Mouse (Mus musculus) cerebellum, postnatal 25 days (tissue): ENCODE measurements around the gene A030003K21Rik.
A peak's percentile ranks its signal among the peaks of the same experiment; 100 is the strongest.
"Not testable (repeated sequence)": the region's sequence is repeated elsewhere in the genome, so short reads cannot be mapped to it uniquely, and the experiment has no call there.

Experiments used
- DNase-seq, 2 experiments: peaks; one replicate each; pipeline ENCODE4 v3.0.0; 2021; ENCODE audit warnings: mixed read lengths in 2 of 2

The A030003K21Rik gene

DNA sequence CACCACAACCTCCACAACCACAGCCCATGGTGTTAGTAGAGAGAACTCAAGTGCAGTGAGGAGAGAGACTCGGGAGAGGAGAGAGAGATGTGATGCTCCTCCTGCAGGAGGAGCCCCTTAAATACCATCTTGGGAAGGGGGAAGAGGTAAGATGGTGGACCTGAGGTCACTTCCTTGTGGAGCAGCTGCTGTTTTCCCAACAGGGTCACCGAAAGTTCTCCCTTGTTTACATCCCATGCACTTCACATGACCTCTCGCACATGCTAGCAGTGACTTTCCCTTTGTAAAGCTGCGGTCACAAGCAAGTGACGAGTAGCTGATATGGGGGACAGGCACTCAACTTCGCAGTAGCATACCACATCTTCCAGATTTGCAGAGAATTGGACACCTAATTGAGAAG, at the start of gene A030003K21Rik:
A030003K21Rik (minus strand) TSS at position 94 of the 400 bp plus-strand sequence.
- not testable (repeated sequence) for DNase-seq

GRCm38 (mm10) chr1:82992093-82992492, 48.9 kb upstream of the A030003K21Rik start:
- no peak for DNase-seq

DNA sequence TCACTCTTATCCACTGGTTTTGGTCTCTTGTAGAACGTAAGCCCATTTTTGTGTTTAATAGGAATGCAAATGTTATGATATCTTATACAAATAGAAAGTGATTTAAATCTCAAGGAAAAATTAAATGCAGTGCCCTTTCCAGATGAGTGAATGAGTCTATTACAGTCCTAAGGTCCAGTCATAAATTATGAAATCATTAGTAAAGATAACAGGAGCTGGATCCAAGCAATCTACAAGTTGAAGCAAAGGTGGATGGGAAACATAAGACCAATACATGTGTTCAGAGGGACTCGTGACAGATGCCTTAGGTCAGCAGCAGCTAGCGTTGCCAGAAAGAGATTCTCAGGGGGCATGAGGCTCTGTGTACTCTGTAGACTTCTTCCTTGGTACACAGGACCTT, 48.4 kb upstream of the A030003K21Rik start:
- DNase-seq = no peak

GRCm38 (mm10) chr1:82991062-82991461, 47.9 kb upstream of the A030003K21Rik start:
- no peak for DNase-seq

GRCm38 (mm10) chr1:82987530-82988198, 44.5 kb upstream of the A030003K21Rik start:
- DNase-seq = peak in 1 of 2 experiments; percentile 55

GRCm38 (mm10) chr1:82986738-82987137, 43.5 kb upstream of the A030003K21Rik start:
- DNase-seq = no peak

- no peak for DNase-seq
Observed at GRCm38 (mm10) chr1:82977840-82978239, 34.7 kb upstream of the A030003K21Rik start.

GRCm38 (mm10) chr1:82975750-82976149, 32.6 kb upstream of the A030003K21Rik start:
- no peak for DNase-seq

DNA sequence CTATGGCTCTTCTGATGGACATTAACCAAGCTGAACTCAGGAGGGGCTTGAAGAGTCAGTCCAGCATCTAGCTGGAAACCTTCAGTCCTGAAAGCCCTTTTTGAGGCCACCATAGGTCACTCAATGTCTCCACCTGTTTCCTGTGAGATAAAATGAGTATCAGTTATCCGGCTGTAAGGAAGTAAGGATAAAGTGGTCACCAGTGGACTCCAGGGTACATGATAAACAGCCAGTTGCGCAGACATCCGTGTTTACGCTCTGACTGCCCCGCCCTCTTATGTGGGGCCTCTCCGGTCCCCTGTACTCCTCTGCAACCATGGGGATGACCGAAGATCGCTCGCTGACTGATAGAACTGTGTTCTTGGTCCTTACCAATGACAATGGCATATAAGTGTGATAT, 31.2 kb upstream of the A030003K21Rik start:
- no peak for DNase-seq

DNA sequence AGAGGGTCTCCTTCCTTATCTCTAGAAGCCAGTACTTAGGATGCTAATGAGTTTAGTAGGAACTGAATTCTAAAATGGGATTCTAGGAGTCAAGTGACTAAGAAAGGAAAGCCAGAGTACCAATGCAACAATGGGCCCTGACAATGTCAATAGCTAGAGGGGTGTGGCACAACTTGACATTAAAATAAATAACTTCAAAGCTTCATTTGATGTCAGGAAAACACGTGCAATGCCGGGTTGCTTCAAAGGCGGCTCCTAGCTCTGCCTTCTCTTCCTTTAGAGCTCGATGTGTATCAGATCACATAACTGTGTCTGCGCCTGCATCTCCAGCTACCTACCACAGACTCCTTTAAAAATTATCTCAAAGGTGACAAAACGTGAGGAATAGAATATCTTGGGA, 30.7 kb upstream of the A030003K21Rik start:
- no peak for DNase-seq

DNA sequence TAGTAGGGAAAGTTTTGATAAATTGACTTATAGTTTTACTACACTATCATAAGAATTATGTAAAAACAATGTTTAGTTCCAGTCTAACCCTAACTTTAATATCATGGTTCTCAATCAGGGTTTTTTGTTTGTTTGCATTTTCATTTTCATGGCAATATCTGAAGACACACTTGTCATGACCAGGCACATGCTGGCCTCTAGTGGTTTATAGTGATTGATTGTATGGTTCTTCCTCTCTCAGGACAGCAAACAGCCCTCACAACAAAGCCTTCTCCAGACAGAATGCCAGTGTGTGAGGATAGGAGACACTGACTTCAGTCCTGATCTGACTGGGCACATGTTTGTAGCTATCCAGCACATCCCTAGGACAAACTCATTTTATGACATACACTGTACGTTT, 30.1 kb upstream of the A030003K21Rik start:
- DNase-seq = no peak

DNA sequence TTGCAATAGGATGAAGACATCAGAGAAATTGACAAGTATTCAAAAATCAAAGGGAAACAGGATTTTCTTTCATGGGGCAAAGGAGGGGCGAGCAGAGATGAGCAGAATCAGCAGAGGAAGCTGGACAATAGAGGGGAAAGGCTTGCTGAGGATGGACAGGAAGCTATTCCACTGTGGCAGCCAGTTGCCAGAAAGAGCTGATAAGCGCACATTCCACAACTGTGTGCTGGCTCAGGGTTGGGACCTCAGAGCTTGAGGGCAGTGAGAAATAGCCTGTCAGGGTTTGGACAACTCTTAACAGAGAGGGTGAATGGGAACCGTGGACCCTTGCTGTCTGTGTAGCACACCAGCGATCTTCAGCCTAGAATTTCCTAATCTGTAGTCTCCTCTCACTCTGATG, 28.9 kb upstream of the A030003K21Rik start:
- no peak for DNase-seq

DNA sequence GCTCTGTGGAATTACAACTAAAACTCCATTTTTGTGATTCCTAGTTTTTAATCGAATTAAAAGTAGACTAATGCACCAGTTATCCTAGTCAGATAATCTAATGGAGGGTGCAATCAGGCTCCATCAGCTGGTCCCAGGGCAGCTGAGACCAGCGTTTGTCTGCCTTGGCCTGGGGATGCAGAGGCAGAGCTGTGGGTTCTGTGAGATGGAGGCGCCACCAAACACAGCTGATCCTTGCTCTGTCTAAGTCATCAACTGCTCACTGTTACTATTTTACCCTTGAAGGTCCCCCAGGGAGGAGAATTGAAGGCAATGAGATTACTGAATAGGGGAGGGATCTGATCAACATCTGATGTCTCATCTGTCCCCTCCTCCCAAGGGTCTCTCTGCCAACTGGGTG, 23.2 kb upstream of the A030003K21Rik start:
- no peak for DNase-seq

- DNase-seq = no peak
Observed at GRCm38 (mm10) chr1:82959870-82960385, 16.7 kb upstream of the A030003K21Rik start, which contains the start of gene Gm47955. Gene Gm47955 (plus strand): TSS chr1:82960286.

DNA sequence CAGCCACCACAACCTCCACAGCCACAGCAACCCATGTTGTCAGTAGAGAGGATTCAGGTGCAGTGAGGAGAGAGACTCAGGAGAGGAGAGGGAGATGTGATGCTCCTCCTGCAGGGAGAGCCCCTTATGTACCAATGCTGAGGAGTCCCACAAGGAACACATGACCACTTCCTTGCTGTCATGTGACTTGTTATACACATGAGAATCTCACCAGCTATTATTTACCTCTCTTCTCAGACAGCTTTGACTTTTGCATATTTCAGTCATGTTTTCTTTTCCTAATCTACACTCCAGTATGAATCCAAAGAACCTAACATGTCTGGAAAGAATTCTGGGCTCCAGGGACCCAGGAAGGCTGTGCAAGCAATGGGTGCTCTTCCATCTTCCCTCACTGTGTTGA, 12.7 kb upstream of the A030003K21Rik start, which contains the start of gene Gm7544:
Gm7544 (minus strand) TSS at position 101 of the 400 bp plus-strand sequence.
- not testable (repeated sequence) for DNase-seq

GRCm38 (mm10) chr1:82948601-82949000, 5.4 kb upstream of the A030003K21Rik start:
- no peak for DNase-seq

- DNase-seq = not testable (repeated sequence)
Observed at GRCm38 (mm10) chr1:82946029-82946428, 2.8 kb upstream of the A030003K21Rik start.

- DNase-seq = not testable (repeated sequence)
Observed at GRCm38 (mm10) chr1:82942505-82942904, 683 bp downstream of the A030003K21Rik start.

DNA sequence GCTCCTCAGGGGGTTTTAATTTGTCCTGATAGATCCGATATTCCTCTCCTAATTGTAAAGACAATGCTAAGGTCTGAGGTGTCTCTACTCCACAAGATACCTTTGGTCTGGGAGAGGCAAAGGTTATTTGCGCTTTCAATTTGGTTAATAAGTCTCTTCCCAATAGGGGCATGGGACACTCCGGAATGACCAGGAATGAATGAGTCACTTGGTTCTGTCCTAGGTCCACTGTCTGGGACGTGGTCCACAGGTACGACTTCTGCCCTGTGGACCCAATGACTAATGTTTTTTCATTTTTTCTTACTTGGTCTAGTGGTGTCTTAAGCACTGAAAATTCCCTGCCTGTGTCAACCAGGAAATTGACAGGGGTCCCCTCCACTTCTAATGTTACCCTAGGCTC, 4.5 kb downstream of the A030003K21Rik start:
- no peak for DNase-seq

- not testable (repeated sequence) for DNase-seq
Observed at GRCm38 (mm10) chr1:82931326-82931725, 11.9 kb downstream of the A030003K21Rik start, which contains the start of gene Gm6217. Gene Gm6217 (minus strand): TSS chr1:82931399.

GRCm38 (mm10) chr1:82930558-82930957, 12.6 kb downstream of the A030003K21Rik start:
- DNase-seq = not testable (repeated sequence)

- DNase-seq = no peak
Observed at GRCm38 (mm10) chr1:82924650-82925049, 18.5 kb downstream of the A030003K21Rik start, which contains the start of gene A030014E15Rik. Gene A030014E15Rik (plus strand): TSS chr1:82924917.

DNA sequence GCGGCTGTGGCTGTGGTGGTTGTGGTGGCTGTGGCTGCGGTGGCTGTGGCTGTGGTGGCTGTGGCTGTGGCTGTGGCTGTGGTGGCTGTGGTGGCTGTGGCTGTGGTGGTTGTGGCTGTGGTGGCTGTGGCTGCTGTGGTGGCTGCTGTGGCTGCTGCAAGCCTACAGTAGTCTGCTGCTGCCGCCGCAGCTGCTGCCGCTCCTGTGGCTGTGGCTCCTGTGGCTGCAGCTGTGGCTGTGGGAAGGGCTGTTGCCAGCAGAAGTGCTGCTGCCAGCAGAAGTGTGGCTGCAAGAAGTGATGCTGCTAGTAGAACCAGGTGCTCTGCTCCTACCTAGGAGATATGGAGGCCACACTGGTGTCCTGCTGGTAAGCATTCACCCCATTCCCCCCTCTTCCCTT, 29.8 kb downstream of the A030003K21Rik start:
- DNase-seq = not testable (repeated sequence)

- DNase-seq = no peak
Observed at GRCm38 (mm10) chr1:82913025-82913424, 30.2 kb downstream of the A030003K21Rik start, which contains the start of gene A030005L19Rik. Gene A030005L19Rik (plus strand): TSS chr1:82913325.
